Mouse (Mus musculus): ENCODE measurements at regions not wholly inside any gene's neighbourhood (a gene's known extent, or its start where the extent isn't known, plus 50 kb on each side); places are given as distances from the start of the nearest gene placed in this dataset.

DNA sequence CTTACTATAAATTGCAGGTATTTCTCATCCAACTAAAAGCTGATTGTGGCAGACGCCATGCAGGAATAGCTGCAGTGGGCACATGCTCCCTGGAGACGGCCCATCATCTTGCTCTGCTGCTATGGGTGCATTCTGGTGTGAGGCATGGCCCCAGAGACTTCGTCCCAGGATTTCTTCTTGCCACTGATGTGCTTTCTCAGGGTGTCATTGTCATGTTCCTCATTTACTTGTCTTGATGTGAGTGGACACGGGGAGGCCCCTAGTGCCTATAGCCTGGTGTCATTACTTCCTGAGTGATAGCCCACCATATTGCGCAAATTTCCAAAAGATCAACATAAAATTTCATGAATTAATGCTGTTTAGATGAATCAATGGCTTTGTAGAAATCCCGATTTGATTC is 336.5 kb downstream of the Gm49356 start:
- no peak for TF ChIP-seq CTCF (IDR thresholded peaks at IDR 0.05; ENCODE audit: borderline replicate concordance, insufficient read depth, low read depth, low read length)
- no peak for TF ChIP-seq POLR2A (IDR thresholded peaks at IDR 0.05; ENCODE audit: borderline replicate concordance, insufficient read depth, low read length)
